25 mouse cellular contexts compared by ENCODE assay signal in genomic region chr6:130237536-130237935, GRCm38 (mm10). TPM values are rescaled to one million over a fixed set of nuclear protein-coding genes. Genes with fewer than 3 reads are reported as not detected.
"Had no signal": no experiment of that assay in that cellular context is flagged by ENCODE, and none has a peak within 500 bp of the region (broad histone marks: within the 10 kb centered on the region; RNA-seq: fewer than 3 reads in every experiment).

No protein-coding gene starts in this region.

- DNase-seq: gastrocnemius, adult 2 months; gastrocnemius, postnatal 10 days; gastrocnemius, postnatal 25 days; heart, adult 18-20 months; heart, postnatal 14 days; heart, postnatal 36 days; kidney, adult 11 months; kidney, adult 2 months; kidney, adult 9 months; kidney, postnatal 10 days; kidney, postnatal 25 days; kidney, postnatal 4 days; liver; liver, embryonic 13.5 days had no signal

- ATAC-seq: hindbrain, postnatal 0 days; intestine, embryonic 16.5 days had no signal

RNA-seq across cellular contexts. Expression of gene Klra7, which starts 4.4 kb away (rescaled TPM):
- total RNA-seq: gastrocnemius, adult 2 months; gastrocnemius, postnatal 10 days; gastrocnemius, postnatal 25 days; gastrocnemius, postnatal 4 days; heart, adult 18-20 months; heart, adult 8-10 months; heart, postnatal 14 days; heart, postnatal 36 days; hindbrain, postnatal 0 days; layer of hippocampus, adult 2 months; layer of hippocampus, postnatal 10 days; layer of hippocampus, postnatal 25 days; left cerebral cortex, adult 2 months; left cerebral cortex, postnatal 14 days; left cerebral cortex, postnatal 36 days had no signal

RNA-seq across cellular contexts. Expression of gene Klra10, which starts 44.2 kb away (rescaled TPM):
- total RNA-seq: gastrocnemius, adult 2 months; gastrocnemius, postnatal 10 days; gastrocnemius, postnatal 25 days; gastrocnemius, postnatal 4 days; heart, adult 18-20 months; heart, postnatal 14 days; hematopoietic stem cell, adult 5-6 weeks; hindbrain, postnatal 0 days; layer of hippocampus, adult 2 months; layer of hippocampus, postnatal 10 days; layer of hippocampus, postnatal 25 days; left cerebral cortex, adult 2 months; left cerebral cortex, postnatal 14 days; left cerebral cortex, postnatal 36 days had no signal

RNA-seq across cellular contexts. Expression of gene Klra9, which starts 44.6 kb away (rescaled TPM):
- total RNA-seq: gastrocnemius, postnatal 10 days; gastrocnemius, postnatal 25 days; gastrocnemius, postnatal 4 days; hematopoietic stem cell, adult 5-6 weeks; hindbrain, postnatal 0 days; layer of hippocampus, adult 2 months; layer of hippocampus, postnatal 10 days; layer of hippocampus, postnatal 25 days; left cerebral cortex, adult 2 months; left cerebral cortex, postnatal 14 days; left cerebral cortex, postnatal 36 days had no signal
